Mouse (Mus musculus) adipocyte (in vitro differentiated cells): Measurements from ENCODE around the gene Cacna2d1.

Experiments used
- DNase-seq: peaks from one replicate; pipeline ENCODE4 v3.0.0-alpha.2; 2016; ENCODE audit warnings: low spot score

The Cacna2d1 gene

GRCm38 (mm10) chr5:16417996-16418395, 483.5 kb downstream of the Cacna2d1 start:
- no peak for DNase-seq

GRCm38 (mm10) chr5:16418504-16418903, 484.0 kb downstream of the Cacna2d1 start:
- DNase-seq = no peak
